Mouse (Mus musculus) layer of hippocampus, postnatal 14 days (tissue): Measurements from ENCODE around the gene Stx17. TPM values are rescaled to one million over a fixed set of nuclear protein-coding genes. Genes with fewer than 3 reads are reported as not detected.

Experiments
- DNase-seq, 2 experiments: peaks; one replicate each; pipeline ENCODE4 v3.0.0; 2021 to 2022; ENCODE audit warnings: low spot score in 2 of 2, mixed read lengths in 1 of 2
- long read RNA-seq, 2 experiments: library from polyadenylated mRNA; stranded (forward); transcript quantifications; one replicate each; pipeline ENCODE4 v2.0.0; 2021
- total RNA-seq, 2 experiments: library from RNA; stranded (reverse); gene quantifications; 2 replicates each; pipeline ENCODE4 v1.2.3; 2021

Gene Stx17
- 10 to 100 TPM; 24.7 to 28.4 TPM for total RNA-seq
- long read RNA-seq, experiment 1, full-length matches to known transcripts = 2 of 12 reads
- long read RNA-seq, experiment 1, partial matches to known transcripts = 1 of 12 reads
- long read RNA-seq, experiment 1, other reads (novel, unspliced or antisense) = 9 of 12 reads
- long read RNA-seq, experiment 2, full-length matches to known transcripts = 2 of 8 reads
- long read RNA-seq, experiment 2, partial matches to known transcripts = 0 of 8 reads
- long read RNA-seq, experiment 2, other reads (novel, unspliced or antisense) = 6 of 8 reads

DNA sequence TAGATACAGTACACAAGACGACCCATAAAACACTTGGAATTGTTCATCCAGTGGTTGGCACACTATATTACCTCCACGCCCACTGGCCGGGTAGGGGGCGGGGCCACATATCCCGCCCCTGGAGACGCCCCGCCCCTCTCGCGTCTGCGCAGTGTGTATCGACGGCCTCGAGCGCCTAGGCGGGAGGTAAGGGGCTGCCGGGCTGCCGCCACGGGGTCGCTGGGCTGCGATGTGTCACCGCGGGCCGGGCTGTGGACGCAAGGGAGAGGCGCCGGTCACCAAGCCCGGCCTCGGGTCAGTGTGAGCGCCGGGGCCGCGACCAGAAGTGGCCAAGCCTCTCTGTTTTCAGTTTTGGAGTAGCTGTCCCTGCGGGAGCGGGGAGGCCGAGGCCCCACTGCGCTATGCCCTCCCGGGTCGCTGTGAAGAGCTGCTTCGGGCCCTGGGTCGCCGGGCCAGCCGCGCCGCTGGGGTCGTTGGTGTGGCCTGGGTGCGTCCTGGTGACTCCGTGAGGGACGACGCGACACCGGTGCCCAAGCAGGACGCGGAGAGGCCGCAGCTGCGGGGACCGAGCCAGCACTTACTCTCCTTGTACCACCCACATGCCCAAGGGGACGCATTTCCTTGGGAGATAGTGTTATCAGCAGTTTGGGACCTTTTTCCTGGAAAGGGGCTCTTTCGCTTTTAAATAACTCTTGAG is at the start of gene Stx17:
TSS of gene Stx17 (plus strand) at position 143 of the 697 bp plus-strand sequence.
- DNase-seq = peak; percentile 81 to 84

DNA sequence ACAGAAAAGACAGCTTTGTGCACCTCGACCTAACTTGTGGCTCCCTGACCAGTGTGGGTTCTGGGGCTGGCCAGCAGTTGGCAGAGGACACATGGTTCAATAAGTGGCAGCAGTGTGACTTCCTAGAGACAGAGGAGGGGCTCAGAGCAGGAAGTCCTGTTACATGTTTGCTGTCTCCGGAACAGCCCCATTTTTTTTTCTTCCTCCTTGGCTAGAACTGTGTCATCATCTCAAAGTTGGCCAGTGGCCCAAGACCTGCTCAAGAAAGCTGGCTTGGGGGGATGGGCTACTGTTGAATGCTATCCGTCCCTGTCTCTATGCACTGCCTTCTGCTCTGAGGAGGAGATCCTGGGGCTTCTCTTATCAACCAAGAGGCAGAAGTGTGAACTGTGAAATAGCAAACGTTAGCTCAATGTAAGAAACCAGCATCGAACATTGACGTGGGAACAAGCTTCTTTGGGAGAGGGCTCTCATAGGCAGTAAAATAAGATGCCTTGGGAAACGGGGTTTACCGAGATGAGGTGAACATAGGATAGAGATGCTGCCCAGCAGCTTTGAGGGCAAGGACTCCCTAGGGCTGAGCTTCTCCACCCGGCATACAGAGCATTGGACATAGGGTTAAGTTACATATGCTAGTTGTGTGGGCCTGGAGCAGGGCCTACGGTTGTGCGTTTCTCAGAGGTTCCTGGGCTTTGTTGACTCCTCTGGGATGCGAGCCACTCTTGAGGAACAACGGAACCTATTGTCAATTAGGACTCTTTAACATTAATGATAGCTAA is 47.8 kb upstream of the Stx17 start:
- no peak for DNase-seq

DNA sequence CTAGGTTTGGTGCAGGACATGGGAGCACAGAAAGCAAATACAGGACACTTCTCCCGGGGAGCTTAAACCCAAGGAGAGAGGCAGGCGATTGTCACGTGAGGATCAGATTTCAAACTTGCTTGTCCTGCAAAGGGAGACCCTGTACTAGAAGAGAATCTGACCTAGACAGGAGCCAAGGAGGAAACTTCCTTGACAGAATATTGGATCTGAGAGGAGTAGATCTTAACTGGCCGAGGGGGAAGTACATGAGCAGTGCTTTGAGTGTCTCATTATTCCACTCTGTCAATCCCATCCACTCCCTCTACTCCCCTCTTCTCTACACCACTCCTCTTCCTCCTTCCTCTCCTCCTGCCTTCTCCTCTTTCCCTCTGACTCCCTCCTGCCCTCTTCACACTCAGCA is 46.5 kb upstream of the Stx17 start:
- no peak for DNase-seq

- peak in 1 of 2 experiments; percentile 35 for DNase-seq
Measured at GRCm38 (mm10) chr4:48079285-48080039, 45.3 kb upstream of the Stx17 start.

DNA sequence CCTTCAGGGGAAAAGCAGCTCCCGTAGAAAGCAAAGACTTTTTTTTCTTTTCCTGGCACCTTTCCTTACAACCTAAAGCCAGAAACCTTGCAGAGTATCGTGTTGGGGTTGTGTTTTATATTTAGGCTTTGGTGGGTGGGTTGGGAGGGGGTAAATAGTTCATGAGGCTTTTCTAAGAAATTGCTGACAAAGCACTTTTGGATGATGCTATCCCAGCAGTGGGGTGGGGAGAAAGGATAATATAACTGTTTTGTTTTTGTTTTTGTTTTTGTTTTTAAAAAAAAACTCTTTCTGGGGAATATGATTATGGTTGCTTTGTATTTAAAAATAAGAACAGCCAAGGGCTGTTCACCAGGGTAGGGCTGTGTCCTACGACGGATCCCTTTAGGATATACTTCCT is 41.3 kb upstream of the Stx17 start:
- no peak for DNase-seq

DNA sequence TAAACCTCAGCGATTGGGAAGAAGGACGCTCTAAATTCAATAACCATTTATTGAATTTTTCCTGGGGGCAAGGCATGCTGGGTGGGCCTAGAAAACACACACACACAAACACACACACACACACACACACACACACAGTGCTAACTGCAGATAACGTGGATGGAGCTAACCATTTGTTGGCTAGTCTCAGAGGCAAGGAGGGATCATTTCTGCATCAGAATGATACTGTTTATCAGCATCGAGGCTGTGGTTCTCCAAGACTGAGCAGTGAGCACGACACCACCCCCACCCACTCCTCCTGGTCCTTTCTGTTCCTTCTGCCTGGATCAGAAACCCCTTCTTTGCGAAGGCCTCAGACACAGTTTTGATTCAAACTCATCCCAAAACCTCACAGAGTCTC is 38.1 kb upstream of the Stx17 start:
- DNase-seq = no peak

GRCm38 (mm10) chr4:48087497-48087896 is 37.2 kb upstream of the Stx17 start:
- no peak for DNase-seq

- no peak for DNase-seq
Measured at GRCm38 (mm10) chr4:48093221-48093620, 31.5 kb upstream of the Stx17 start.

- DNase-seq = no peak
Measured at GRCm38 (mm10) chr4:48100217-48100616, 24.5 kb upstream of the Stx17 start.

DNA sequence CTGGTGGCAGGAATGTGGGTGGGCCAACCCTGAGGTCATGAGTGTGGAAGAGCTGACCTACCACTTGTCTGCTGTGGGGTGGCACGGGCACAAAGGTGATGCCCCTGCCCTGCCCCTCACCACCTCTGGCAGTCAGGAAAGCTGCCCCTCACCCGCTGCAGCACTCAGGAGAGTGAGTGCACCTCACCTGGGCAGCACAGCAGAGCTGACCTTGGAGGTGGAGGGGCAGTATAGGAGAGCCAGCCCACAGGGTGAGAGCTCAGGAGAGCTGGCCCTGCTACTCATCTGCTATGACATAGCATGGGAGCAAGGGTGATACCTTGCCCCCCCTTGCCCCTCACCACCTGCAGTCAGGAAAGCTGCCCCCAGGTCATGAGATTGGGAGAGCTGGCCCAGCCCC is 22.7 kb upstream of the Stx17 start:
- DNase-seq = no peak

- no peak for DNase-seq
Measured at GRCm38 (mm10) chr4:48105387-48105786, 19.3 kb upstream of the Stx17 start.

DNA sequence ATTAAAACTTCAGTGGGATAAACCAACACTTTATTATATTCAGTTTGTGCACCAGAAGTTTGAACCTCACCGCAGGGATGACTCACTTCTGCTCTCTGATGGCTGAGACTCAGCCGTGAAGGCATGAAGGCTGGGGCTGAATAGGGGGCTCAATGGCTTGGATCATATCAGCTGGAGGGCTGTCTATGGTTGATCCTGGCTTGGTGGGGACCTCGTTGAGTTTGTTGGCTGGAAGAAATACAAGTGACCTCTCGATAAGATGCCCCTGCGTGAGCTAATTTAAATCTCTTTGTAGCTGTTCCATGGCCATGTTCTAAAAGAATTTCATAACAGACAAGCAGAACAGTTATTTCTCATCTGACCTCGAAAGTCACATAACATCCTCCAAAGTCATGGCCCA is 17.6 kb upstream of the Stx17 start:
- DNase-seq = no peak

DNA sequence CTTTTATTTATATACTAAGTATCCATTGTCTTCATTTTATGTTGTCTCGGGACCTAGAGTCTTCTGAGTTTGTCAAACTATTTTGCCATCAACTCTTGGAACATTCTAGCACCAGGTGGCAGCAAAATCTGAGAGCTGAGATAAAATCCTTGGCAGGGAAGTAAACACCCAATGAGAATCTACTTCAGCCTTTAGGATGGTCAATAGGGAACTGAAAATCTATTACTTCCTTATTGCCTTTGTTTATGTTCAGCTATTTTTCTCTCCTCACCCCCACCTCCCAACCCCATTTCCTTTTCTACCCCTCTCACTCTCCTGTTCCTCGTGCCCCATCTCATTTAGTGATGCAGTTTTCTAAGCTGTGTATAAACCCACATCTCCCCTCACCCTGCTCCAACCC is 16.1 kb upstream of the Stx17 start:
- DNase-seq = no peak

GRCm38 (mm10) chr4:48110331-48110730 is 14.4 kb upstream of the Stx17 start:
- no peak for DNase-seq

DNA sequence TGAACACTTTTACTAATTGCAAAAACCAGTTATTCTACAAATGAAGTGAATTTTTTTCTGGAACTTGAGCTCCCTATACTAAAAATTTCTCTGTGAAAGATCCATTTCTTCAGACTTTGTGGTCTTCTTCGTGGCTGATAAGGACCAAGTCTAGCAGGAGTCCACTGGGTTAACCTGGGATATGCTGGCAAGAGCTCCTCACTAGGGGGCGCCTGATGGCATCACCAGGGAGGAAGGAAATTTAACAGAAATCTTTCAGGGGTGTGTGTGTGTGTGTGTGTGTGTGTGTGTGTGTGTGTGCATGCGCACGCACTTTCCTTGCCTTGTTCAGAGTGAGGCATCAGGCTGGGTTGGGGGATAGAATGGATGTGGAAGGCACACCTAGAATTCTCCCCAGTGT is 8.5 kb upstream of the Stx17 start:
- DNase-seq = no peak

- DNase-seq = no peak
Measured at GRCm38 (mm10) chr4:48124416-48124772, 321 bp upstream of the Stx17 start.

GRCm38 (mm10) chr4:48130314-48130713 is 5.6 kb downstream of the Stx17 start:
- DNase-seq = no peak

GRCm38 (mm10) chr4:48131606-48132005 is 6.9 kb downstream of the Stx17 start:
- DNase-seq = no peak

GRCm38 (mm10) chr4:48132721-48133120 is 8.0 kb downstream of the Stx17 start:
- no peak for DNase-seq

- DNase-seq = no peak
Measured at GRCm38 (mm10) chr4:48149492-48149891, 24.8 kb downstream of the Stx17 start.

DNA sequence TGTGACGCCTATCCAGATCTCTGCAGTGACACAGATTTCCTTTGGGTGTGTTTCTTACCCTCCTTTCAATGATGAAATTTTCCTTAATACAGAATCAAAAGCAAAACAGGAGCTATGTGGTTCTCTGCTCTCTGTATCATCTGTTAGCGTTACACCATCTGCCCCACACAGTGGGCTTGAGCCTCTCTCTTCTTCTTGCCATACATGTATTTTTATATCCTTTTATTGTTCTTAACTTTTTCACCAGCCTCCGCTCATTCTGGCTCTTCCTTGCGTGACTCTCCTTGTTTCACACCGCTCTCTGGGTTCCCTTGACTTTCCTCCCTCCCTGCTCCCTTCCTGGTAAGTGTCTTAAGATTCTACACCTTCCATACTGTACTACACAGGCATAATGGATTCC is 28.5 kb downstream of the Stx17 start:
- peak in 1 of 2 experiments; percentile 51 for DNase-seq
